Mouse (Mus musculus) lung, postnatal 0 days (tissue): ENCODE measurements around the gene Junb. TPM values are rescaled to one million over a fixed set of nuclear protein-coding genes. Genes with fewer than 3 reads are reported as not detected.

Experiments
- ATAC-seq: fragments of 200-750 bp; cut with Nextera tagmentation; 2 replicates; pipeline ENCODE4 v1.8.0; 2017; ENCODE audit warnings: moderate library complexity
- DNase-seq: peaks from one replicate; pipeline ENCODE4 v3.0.0-alpha.2; 2016; ENCODE audit warnings: low spot score
- H3K27ac ChIP-seq: fragments of 300-500 bp; sonication (generic); 2 replicates; pipeline ENCODE4 v1.5.1; 2014; ENCODE audit warnings: antibody characterized with exemption, mild to moderate bottlenecking, low read length, mixed read lengths
- H3K27me3 ChIP-seq: fragments of 300-500 bp; sonication (generic); replicated peaks from 2 replicates; pipeline ENCODE4 v1.6.1; 2014; ENCODE audit warnings: low read length, mixed read lengths; ENCODE audit not compliant: insufficient read depth
- H3K36me3 ChIP-seq: fragments of 300-500 bp; sonication (generic); 2 replicates; pipeline ENCODE4 v1.6.1; 2014; ENCODE audit warnings: low read length, mixed read lengths; ENCODE audit not compliant: insufficient read depth
- H3K4me1 ChIP-seq: fragments of 300-500 bp; sonication (generic); 2 replicates; pipeline ENCODE4 v1.6.1; 2014; ENCODE audit warnings: antibody characterized with exemption, low read depth, low read length, mixed read lengths; ENCODE audit not compliant: insufficient read depth
- H3K4me2 ChIP-seq: fragments of 300-500 bp; sonication (generic); replicated peaks from 2 replicates; pipeline ENCODE4 v1.6.1; 2014; ENCODE audit warnings: low read depth, mild to moderate bottlenecking, low read length, moderate library complexity, mixed read lengths
- H3K4me3 ChIP-seq: fragments of 300-500 bp; sonication (generic); 2 replicates; pipeline ENCODE4 v1.5.1; 2014; ENCODE audit warnings: low read depth, low read length
- H3K9ac ChIP-seq: fragments of 300-500 bp; sonication (generic); replicated peaks from 2 replicates; pipeline ENCODE4 v1.6.1; 2014; ENCODE audit warnings: low read depth, mild to moderate bottlenecking
- H3K9me3 ChIP-seq: fragments of 300-500 bp; sonication (generic); 2 replicates; pipeline ENCODE4 v1.6.1; 2016; ENCODE audit warnings: low read length, mixed read lengths
- CTCF ChIP-seq: IDR thresholded peaks from 2 replicates; pipeline ENCODE4 v1.5.1; 2016; ENCODE audit warnings: antibody characterized with exemption, mild to moderate bottlenecking
- EP300 ChIP-seq: IDR thresholded peaks from 2 replicates; pipeline ENCODE4 v1.6.1; 2016; ENCODE audit warnings: antibody characterized with exemption, mild to moderate bottlenecking, control low read depth
- WGBS: fragments of 180-500 bp; shearing (Covaris S2); extraction: QIAGEN DNeasy Blood & Tissue Kit; methylation state at CpG from one replicate; pipeline ENCODE4 v1.1.7; 2014; 5-methylcytosine and 5-hydroxymethylcytosine counted together
- polyA plus RNA-seq: library from polyadenylated mRNA; unstranded; fragments of >200 nt; fragmentation: Nextera tagmentation; extraction: Ambion mirVana; gene quantifications from 2 replicates; pipeline ENCODE4 v1.2.1, GENCODE M21; 2015

Junb gene
- polyA plus RNA-seq, 1 experiment from 2014 or later, result 69.0 TPM

DNA sequence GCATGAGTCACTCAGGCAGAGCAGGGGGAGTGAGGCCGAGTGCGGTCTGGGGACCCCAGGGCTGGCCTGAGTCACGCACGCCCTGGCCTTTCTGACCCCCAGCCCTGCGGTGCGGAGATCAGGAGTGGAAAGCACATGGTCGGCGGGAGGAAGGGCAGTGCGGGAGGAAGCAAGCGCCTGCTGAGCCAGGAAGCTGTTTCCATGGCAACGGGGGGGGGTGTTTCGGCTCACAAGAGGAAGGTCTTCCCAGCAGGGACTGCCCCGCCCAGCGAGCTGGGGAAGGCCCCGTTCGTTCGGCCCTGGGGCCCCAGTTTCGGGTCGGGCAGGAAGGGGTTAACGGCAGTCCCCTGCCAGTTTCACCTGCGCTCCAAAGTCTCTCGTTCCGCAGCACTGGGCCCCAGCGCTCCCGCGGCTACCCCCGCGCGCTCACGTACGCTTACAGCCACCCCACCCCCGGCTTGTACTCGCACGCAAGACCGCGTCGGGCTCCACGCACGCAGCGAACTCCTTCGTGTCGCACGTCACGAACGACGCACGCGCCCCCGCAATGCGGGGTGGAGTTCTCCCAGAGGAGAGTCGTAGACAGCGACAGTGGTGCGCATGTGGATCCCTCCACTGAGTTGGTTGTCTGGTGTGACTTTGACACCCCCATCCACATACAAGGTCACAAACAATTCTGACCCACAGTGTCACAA, 7.3 kb upstream of the Junb start:
- H3K27me3 ChIP-seq, result no peaks in the 10 kb centered on the region
- peak overlapping the region; percentile 45 for H3K4me3 ChIP-seq
- TF ChIP-seq EP300 (peak; percentile 6; the same call in 1 of the 2 replicates), CTCF (no peak)
- peak overlapping the region; percentile 91 for H3K4me2 ChIP-seq
- under 1% methylated on average over 53 of the region's 53 CpGs for WGBS
- peak; percentile 92 for DNase-seq
- peaks cover 53% of the 10 kb centered on the region for H3K4me1 ChIP-seq
- no peaks in the 10 kb centered on the region for H3K9me3 ChIP-seq
- H3K27ac ChIP-seq, result peak overlapping the region; percentile 92
- peak; percentile 30 for ATAC-seq
- no peaks in the 10 kb centered on the region for H3K36me3 ChIP-seq
- H3K9ac ChIP-seq, result peak overlapping the region; percentile 62

DNA sequence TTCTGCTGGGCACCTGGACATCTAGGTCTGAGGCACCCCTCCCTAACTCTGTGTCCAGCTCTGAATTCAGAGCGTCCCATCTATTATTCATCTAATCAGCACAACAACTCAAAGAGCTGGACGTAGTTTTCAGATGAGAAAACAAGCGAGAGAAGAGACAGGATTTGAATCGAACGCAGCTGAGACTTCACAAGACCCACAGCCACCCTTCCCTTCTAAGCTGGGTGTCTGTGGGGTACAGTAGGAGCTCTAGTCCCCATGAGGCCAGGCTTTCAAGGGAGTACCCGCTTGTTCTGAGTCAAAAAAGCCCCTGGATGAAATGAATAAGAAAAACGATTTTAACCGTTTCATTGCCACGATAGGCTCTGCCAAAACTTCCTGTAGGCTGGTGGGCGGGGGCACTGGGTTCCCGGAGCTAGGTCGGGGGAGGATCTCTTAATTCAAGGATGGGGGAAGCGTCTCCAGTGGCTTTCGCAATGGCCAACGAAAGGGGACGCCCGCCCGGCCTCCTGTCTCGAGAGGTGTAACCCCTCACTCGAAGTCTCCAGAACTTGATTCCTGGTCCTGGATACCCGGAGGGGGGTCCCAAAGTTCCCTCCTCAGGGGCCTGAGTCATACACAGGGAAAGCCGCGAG, 6.6 kb upstream of the Junb start:
- TF ChIP-seq CTCF, result no peak
- no peak for TF ChIP-seq EP300
- no peaks in the 10 kb centered on the region for H3K9me3 ChIP-seq
- H3K4me2 ChIP-seq, result peak overlapping the region; percentile 91
- peak overlapping the region; percentile 45 for H3K4me3 ChIP-seq
- peak overlapping the region; percentile 92 for H3K27ac ChIP-seq
- no peaks in the 10 kb centered on the region for H3K36me3 ChIP-seq
- H3K27me3 ChIP-seq, result no peaks in the 10 kb centered on the region
- WGBS, result under 1% methylated on average over 23 of the region's 23 CpGs
- no peak; the same call in 1 of the 2 replicates for ATAC-seq
- peaks cover 59% of the 10 kb centered on the region for H3K4me1 ChIP-seq
- H3K9ac ChIP-seq, result peak overlapping the region; percentile 62
- DNase-seq, result peak; percentile 75

DNA sequence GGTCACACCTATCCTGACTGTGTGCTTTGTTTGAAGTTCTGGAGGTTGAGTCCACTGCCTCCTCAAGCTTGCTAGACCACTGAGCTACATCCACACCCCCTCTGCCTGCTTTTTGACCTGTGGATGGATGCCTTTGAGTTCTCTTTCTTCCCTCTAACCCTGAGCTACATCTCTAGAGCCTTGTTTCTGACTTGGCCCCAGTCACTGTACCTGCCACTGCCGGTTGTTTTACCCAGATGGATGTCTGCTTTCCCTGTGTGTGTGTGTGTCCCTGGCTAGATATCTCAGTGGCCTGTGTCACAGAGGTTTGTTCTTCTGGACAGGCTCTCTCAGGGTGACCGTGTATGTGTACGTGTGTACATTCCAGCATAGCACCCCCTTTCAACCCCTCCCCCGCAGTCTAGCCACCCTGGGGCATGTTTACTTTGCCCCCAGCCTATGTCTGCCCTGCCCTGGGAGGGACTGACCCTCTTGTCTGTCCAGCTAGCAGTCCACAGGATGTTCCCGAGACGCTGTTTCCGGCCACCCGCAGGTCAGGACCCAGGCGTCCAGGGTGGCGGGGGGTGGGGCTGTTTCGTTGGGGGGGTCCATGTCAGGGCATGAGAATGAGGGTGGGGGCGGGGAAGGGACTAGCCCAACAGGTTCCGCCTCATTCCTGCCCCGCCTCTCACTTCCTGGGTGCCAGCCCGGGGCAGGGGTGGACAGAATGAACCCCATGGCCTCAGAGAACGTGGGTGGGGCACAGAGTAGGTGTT, 6.0 kb upstream of the Junb start:
- 6% methylated on average over 16 of the region's 16 CpGs for WGBS
- DNase-seq, result peak; percentile 87
- peak; percentile 84 for TF ChIP-seq EP300
- no peak for TF ChIP-seq CTCF
- H3K9me3 ChIP-seq, result no peaks in the 10 kb centered on the region
- H3K36me3 ChIP-seq, result no peaks in the 10 kb centered on the region
- H3K4me1 ChIP-seq, result peaks cover 60% of the 10 kb centered on the region
- H3K27me3 ChIP-seq, result no peaks in the 10 kb centered on the region
- peak overlapping the region; percentile 62; the same call in 1 of the 2 replicates for H3K9ac ChIP-seq
- peak overlapping the region; percentile 91 for H3K4me2 ChIP-seq
- ATAC-seq, result peak; percentile 40
- H3K27ac ChIP-seq, result peak overlapping the region; percentile 92
- peak overlapping the region; percentile 45 for H3K4me3 ChIP-seq

GRCm38 (mm10) chr8:84982499-84983011, 4.0 kb upstream of the Junb start:
- no peak overlapping the region for H3K9ac ChIP-seq
- no peak overlapping the region for H3K4me2 ChIP-seq
- TF ChIP-seq EP300, result no peak
- TF ChIP-seq CTCF, result no peak
- DNase-seq (no peak), ATAC-seq (no peak)
- no peak overlapping the region for H3K4me3 ChIP-seq
- H3K9me3 ChIP-seq, result no peaks in the 10 kb centered on the region
- WGBS, result 44% methylated on average over 3 of the region's 3 CpGs
- no peaks in the 10 kb centered on the region for H3K36me3 ChIP-seq
- H3K27me3 ChIP-seq, result no peaks in the 10 kb centered on the region
- peaks cover 62% of the 10 kb centered on the region for H3K4me1 ChIP-seq
- peak overlapping the region; percentile 99 for H3K27ac ChIP-seq

- Histone ChIP-seq H3K27me3 (no peaks in the 10 kb centered on the region), H3K4me1 (peaks cover 62% of the 10 kb centered on the region), H3K4me2 (peak overlapping the region; percentile 89), H3K27ac (peak overlapping the region; percentile 99), H3K36me3 (no peaks in the 10 kb centered on the region), H3K9ac (no peak overlapping the region), H3K4me3 (no peak overlapping the region), H3K9me3 (no peaks in the 10 kb centered on the region)
- TF ChIP-seq CTCF (no peak), EP300 (0 out of 2 replicates have a peak, but pooled peaks have one; percentile 19)
- no peak for ATAC-seq
- 57% methylated on average over 15 of the region's 15 CpGs for WGBS
- peak; percentile 72 for DNase-seq
Observed at GRCm38 (mm10) chr8:84981644-84982498, 3.4 kb upstream of the Junb start.
